Mouse (Mus musculus): Measurements from ENCODE around the gene Rangrf. TPM values are rescaled to one million over a fixed set of nuclear protein-coding genes. Genes with fewer than 3 reads are reported as not detected.
A peak's percentile ranks its signal among the peaks of the same experiment; 100 is the strongest.
"Not testable (repeated sequence)": the region's sequence is repeated elsewhere in the genome, so short reads cannot be mapped to it uniquely, and the experiment has no call there.

Gene Rangrf
- polyA plus RNA-seq (2016; fragmentation: Nextera tagmentation; extraction: Ambion mirVana): 39.2 and 42.1 TPM in 2 replicates

DNA sequence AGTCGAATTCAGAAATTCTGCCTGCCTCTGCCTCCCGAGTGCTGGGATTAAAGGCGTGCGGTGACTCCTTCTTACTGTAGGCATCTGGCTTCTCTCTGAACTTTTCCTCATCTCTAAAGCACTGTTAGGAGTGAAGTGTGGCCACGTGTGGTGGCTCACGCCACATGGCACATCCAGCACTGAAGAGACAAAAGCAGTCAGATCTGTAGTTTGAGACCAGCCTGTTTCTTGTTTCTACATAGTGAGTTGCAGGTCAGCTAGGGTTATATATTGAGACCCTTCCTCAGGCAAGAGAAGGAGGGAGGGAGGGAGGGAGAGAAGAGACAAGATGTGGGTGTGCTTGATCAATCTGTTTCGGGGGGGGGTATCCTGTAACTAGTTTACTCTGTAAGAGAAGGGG is at the start of gene Rangrf:
Rangrf (minus strand) TSS at position 101 of the 400 bp plus-strand sequence.
- H3K36me3 ChIP-seq: no peaks in the 10 kb centered on the region
- no peaks in the 10 kb centered on the region for H3K9me3 ChIP-seq
- peak within 1 kb of the TSS; percentile 65 for H3K4me2 ChIP-seq (replicated peaks)
- no peak for ATAC-seq (ENCODE audit: low FRiP score, low read depth)
- peak within 1 kb of the TSS; percentile 50 for H3K4me3 ChIP-seq
- H3K9ac ChIP-seq (replicated peaks): peak within 1 kb of the TSS; percentile 37; the same call in 1 of the 2 replicates
- WGBS: 82% methylated on average over 7 of the region's 7 CpGs
- peaks cover 15% of the 10 kb centered on the region; the same call in 1 of the 2 replicates for H3K27me3 ChIP-seq
- no peak within 1 kb of the TSS for H3K27ac ChIP-seq (replicated peaks)
- peaks cover 9% of the 10 kb centered on the region; the same call in 1 of the 2 replicates for H3K4me1 ChIP-seq

DNA sequence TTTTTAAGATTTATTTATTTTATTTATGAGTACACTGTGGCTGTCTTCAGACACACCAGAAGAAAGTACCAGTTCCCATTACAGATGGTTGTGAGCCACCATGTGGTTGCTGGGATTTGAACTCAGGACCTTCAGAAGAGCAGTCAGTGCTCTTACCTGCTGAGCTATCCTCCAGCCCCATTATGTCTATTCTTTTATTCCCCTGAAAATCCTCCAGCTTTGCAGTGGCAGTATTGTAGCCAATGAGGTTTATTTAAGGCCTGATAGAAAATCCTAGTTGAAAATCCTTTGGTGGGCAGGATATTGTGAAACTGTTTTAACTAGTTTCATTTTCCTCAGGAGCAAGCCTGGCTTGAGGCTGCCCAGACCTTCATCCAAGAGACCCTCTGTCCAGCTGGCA is 45.7 kb upstream of the Rangrf start:
- Histone ChIP-seq H3K4me3 (no peak overlapping the region), H3K27me3 (no peaks in the 10 kb centered on the region), H3K9ac (replicated peaks) (no peak overlapping the region), H3K27ac (replicated peaks) (no peak overlapping the region), H3K4me1 (peaks cover 11% of the 10 kb centered on the region), H3K4me2 (replicated peaks) (no peak overlapping the region), H3K36me3 (peaks cover 48% of the 10 kb centered on the region), H3K9me3 (no peaks in the 10 kb centered on the region)
- ATAC-seq (ENCODE audit: low FRiP score, low read depth): no peak

DNA sequence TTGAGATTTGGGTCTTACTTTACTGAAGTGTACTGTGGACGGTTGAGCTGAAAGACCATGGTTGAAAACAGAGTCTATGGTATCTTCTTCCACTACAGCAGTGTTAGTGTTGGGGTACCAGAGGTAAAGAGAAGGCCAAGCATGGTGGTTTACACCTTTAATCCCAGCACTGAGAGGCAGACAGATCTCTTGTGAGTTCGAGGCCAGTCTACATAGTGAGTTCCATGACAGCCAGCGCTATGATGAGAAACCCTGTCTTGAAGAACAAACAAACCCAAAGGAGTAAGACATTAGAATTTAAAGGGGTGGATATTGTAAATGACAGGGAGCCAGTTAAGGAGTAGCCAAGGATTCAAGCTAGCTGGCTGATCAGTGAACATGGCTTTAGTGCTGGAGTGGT is 41.8 kb upstream of the Rangrf start:
- peak overlapping the region; percentile 82 for H3K4me2 ChIP-seq (replicated peaks)
- H3K9me3 ChIP-seq: no peaks in the 10 kb centered on the region
- H3K9ac ChIP-seq (replicated peaks): peak overlapping the region; percentile 74
- H3K4me3 ChIP-seq: peak overlapping the region; percentile 68
- H3K27ac ChIP-seq (replicated peaks): peak overlapping the region; percentile 88; the same call in 1 of the 2 replicates
- peaks cover 9% of the 10 kb centered on the region for H3K36me3 ChIP-seq
- WGBS: 73% methylated on average over 3 of the region's 3 CpGs
- H3K27me3 ChIP-seq: no peaks in the 10 kb centered on the region
- H3K4me1 ChIP-seq: peaks cover 19% of the 10 kb centered on the region
- ATAC-seq (ENCODE audit: low FRiP score, low read depth): no peak

DNA sequence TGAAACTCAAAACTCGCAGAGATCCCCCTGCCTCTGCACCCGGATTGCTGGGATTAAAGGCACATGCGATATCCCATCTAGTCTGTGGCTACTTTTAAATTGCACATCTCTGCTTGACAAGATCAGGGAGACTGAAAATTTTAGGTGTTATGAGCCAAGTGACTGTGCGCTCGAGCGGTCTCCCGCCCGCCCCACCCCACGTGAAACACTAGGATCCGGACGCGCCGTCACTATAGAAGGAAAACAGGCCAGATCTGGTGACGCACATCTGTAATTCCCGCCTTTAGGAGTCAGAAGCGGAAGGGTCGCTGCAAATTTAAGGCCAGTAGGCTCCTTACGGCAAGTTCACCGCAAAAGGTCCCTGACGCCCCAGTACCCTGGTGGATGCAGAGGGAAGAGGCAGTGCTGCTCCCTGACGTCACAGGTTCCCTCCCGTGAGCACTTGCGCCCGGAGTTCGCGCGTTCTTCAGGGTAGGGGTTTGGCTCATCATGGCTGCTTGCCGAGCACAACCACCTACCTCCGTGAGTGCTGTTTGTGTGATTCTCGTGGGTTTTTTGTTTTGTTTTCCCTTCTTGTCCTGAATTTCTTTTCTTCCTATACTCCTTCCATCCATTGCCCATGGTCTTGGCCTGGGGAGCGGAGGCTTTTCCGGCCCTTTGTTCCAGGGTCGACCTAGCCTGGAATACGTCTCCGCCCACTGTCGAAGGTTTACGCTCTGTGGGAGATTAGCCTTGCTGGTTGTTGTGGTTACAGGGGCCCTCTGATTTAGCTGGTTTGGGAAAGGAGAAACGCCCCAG is 40.9 kb upstream of the Rangrf start, which contains the start of gene Ctc1:
Ctc1 (plus strand) TSS at position 268 of the 798 bp plus-strand sequence.
- Histone ChIP-seq H3K9ac (replicated peaks) (peak within 1 kb of the TSS; percentile 74), H3K4me3 (peak within 1 kb of the TSS; percentile 68), H3K27ac (replicated peaks) (peak within 1 kb of the TSS; percentile 88), H3K27me3 (no peaks in the 10 kb centered on the region), H3K9me3 (no peaks in the 10 kb centered on the region), H3K4me1 (peaks cover 26% of the 10 kb centered on the region), H3K36me3 (peaks cover 1% of the 10 kb centered on the region; the same call in 1 of the 2 replicates), H3K4me2 (replicated peaks) (peak within 1 kb of the TSS; percentile 82)
- ATAC-seq (ENCODE audit: low FRiP score, low read depth): peak; percentile 93
- WGBS: 4% methylated on average over 38 of the region's 38 CpGs

DNA sequence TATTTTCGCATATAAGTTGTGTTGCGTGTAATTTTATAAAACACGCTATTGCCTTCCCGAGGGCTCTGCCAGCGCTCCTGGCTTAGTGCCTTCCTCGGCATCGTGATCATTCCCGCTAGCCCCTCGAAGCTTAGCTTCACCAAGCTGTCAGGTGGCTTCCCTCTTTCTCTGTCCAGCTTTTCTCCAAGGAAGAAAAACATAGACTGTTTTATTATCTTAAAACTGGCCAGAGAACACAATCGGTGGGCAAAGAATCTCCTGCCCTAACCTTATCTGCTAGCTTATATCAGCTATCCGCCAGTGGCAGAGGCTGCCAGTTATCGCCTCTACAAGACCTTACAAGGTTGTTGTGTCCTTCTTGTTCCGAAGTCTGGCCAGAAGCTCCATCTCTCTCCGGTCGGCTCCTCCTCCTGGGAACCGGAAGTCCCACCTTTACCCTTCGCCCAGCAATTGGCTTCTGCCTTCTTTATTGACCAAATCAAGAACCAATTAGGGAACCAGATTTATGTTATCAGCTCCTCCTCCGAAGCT is 37.2 kb upstream of the Rangrf start:
- peaks cover 32% of the 10 kb centered on the region for H3K4me1 ChIP-seq
- H3K36me3 ChIP-seq: no peaks in the 10 kb centered on the region
- 2% methylated on average over 18 of the region's 18 CpGs for WGBS
- peak overlapping the region; percentile 68 for H3K9ac ChIP-seq (replicated peaks)
- ATAC-seq (ENCODE audit: low FRiP score, low read depth): peak; percentile 57; the same call in 1 of the 2 replicates
- peak overlapping the region; percentile 58 for H3K4me3 ChIP-seq
- H3K27me3 ChIP-seq: no peaks in the 10 kb centered on the region
- peak overlapping the region; percentile 85 for H3K27ac ChIP-seq (replicated peaks)
- peak overlapping the region; percentile 65 for H3K4me2 ChIP-seq (replicated peaks)
- no peaks in the 10 kb centered on the region for H3K9me3 ChIP-seq

DNA sequence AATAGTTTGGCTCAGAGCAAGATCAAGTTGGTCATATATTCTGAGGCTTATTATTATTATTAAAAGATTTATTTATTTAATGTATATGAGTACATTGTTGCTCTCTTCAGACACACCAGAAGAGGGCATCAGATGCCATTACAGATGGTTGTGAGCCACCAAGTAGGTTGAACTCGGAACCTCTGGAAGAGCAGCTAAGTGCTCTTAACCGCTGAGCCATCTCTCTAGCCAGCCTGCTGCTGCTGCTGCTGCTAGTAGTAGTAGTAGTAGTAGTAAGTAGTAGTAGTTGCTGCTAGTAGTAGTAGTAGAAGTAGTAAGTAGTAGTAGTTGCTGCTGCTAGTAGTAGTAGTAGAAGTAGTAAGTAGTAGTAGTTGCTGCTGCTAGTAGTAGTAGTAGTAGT is 36.5 kb upstream of the Rangrf start:
- not testable (repeated sequence) for H3K36me3 ChIP-seq; H3K9ac ChIP-seq (replicated peaks); H3K27me3 ChIP-seq; ATAC-seq (ENCODE audit: low FRiP score, low read depth); H3K9me3 ChIP-seq
- Histone ChIP-seq H3K4me2 (replicated peaks) (peak overlapping the region; percentile 65), H3K4me1 (peaks cover 27% of the 10 kb centered on the region), H3K27ac (replicated peaks) (peak overlapping the region; percentile 85; the same call in 1 of the 2 replicates), H3K4me3 (peak overlapping the region; percentile 58)
- WGBS: 80% methylated on average over 2 of the region's 2 CpGs

DNA sequence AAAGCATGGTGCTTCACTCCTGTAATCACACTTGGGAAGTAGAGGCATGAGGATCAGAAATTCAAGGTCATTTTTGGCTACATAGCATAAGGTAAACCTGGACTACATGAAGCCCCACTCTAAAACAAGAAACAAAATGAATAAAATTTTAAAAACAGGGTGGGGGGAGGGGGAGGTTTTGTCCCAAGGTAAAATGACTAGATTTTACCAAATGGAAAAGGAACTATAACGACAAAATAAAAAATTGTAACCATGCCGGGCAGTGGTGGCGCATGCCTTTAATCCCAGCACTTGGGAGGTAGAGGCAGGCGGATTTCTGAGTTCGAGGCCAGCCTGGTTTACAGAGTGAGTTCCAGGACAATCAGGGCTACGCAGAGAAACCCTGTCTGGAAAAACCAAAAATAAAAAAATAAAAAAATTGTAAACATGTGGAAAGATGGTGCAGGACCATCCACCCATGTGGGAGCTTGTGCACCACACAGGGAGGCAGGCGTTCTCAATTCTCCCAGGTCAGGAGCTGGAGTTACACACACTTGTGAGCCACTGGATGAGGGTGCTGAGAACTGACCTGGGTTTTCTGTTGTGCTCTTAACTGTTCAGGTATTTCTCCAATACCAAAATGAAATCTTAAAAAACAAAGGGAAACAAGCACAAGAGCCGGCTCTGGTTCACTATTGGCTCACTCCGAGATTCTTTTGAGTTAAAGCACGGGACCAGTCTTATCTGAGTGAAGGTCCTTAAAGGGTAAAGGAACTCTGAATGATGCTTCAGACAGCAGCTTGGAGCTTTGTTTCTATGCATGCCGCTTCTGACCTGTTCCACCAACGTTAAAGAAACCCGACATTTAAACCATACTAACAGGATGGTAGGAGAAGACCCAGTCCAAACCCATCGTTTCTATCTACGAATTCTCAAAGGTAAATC is 35.7 kb upstream of the Rangrf start:
- Histone ChIP-seq H3K9me3 (no peaks in the 10 kb centered on the region), H3K4me1 (peaks cover 26% of the 10 kb centered on the region), H3K4me2 (replicated peaks) (no peak overlapping the region), H3K4me3 (no peak overlapping the region), H3K27me3 (no peaks in the 10 kb centered on the region), H3K36me3 (no peaks in the 10 kb centered on the region), H3K27ac (replicated peaks) (0 out of 2 replicates have a peak overlapping the region, but pooled peaks have one; percentile 85), H3K9ac (replicated peaks) (no peak overlapping the region)
- no peak for ATAC-seq (ENCODE audit: low FRiP score, low read depth)
- WGBS: 92% methylated on average over 15 of the region's 15 CpGs

DNA sequence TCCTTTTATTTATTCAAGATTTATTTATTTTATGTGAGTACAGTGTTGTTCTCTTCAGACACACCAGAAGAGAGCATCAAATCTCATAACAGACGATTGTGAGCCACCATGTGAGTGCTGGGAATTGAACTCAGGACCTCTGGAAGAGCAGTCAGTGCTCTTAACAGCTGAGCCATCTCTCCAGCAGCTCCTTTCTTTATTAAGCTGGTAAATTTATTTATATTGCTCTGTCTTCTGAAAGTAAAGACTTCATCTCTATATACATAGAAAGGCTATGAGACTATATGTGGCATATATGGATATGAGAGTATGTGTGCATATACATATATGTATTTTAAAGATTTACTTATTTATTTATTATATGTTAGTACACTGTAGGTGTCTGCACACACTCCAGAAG is 34.5 kb upstream of the Rangrf start:
- Histone ChIP-seq H3K27me3 (no peaks in the 10 kb centered on the region), H3K9me3 (no peaks in the 10 kb centered on the region), H3K4me1 (peaks cover 22% of the 10 kb centered on the region), H3K4me2 (replicated peaks) (no peak overlapping the region), H3K27ac (replicated peaks) (no peak overlapping the region), H3K9ac (replicated peaks) (no peak overlapping the region), H3K4me3 (no peak overlapping the region), H3K36me3 (0 out of 2 replicates have a peak, but pooled peaks cover 7% of the 10 kb centered on the region)
- 78% methylated on average over 1 of the region's 1 CpGs for WGBS
- no peak for ATAC-seq (ENCODE audit: low FRiP score, low read depth)

DNA sequence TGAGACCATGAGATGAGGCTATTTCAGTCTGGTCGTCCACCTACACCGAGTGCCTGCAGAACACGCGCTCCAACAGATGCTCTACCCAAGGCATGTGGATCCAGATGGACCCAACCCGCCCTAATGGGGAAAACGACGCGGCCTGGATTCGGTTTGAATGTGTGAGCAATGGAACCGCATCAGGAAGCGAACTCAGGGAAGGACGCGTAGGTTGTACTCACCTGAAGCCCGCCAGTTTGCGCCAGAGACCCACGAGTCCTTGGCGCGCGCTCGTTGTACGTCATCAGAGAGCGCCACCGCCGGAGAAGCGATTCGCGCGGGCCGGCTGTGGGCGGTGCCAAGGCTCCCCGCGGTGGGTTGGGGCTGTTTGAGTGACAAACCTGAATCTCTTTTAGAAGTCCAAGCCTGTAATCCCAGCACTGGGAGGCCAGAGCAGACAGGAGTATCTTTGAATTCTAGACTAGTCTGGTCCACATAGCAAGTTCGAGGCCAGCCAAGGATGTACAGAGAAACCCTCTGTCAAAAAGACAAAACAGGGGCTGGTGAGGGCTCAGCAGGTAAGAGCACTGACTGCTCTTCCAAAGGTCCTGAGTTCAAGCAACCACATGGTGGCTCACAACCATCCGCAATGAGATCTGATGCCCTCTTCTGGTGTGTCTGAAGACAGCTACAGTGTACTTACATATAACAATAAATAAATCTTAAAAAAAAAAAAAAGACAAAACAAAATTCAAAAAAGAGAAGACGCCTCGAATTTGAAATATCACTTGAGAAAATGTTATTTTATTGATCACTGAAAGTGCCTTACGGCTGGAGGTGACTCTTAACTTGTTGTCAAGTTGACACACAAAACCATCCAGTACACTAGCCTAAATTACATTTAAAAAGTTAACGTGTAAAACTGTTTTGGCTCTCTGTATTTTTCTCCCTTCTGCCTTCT is 33.5 kb upstream of the Rangrf start, which contains the start of gene Pfas:
Pfas (minus strand) TSS at position 279 of the 940 bp plus-strand sequence.
- 10% methylated on average over 38 of the region's 38 CpGs for WGBS
- H3K27ac ChIP-seq (replicated peaks): peak within 1 kb of the TSS; percentile 50; the same call in 1 of the 2 replicates
- peak; percentile 70; the same call in 1 of the 2 replicates for ATAC-seq (ENCODE audit: low FRiP score, low read depth)

DNA sequence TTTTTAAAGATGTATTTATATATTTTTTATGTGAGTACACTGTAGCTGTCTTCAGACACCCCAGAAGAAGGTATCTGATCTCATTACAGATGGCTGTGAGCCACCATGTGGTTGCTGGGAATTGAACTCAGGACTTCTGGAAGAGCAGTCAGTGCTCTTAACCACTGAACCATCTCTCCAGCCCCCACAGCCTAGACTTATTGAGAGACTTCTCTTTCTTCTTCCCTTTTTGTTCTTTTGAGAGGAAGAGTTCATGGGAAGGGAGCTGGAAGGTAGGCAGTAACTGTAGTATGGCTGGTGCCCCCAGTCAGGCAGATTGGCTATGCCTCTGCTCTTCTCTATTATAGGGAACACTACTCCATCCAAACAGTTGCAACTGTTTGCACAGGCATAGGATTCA is 31.6 kb upstream of the Rangrf start:
- H3K4me3 ChIP-seq; ATAC-seq (ENCODE audit: low FRiP score, low read depth); H3K4me2 ChIP-seq (replicated peaks); H3K27ac ChIP-seq (replicated peaks); H3K27me3 ChIP-seq; H3K9me3 ChIP-seq; H3K9ac ChIP-seq (replicated peaks): not testable (repeated sequence)
- Histone ChIP-seq H3K36me3 (peaks cover 29% of the 10 kb centered on the region), H3K4me1 (peaks cover 16% of the 10 kb centered on the region)

More for the DNA sequence above, 33.5 kb upstream of the Rangrf start, which contains the start of gene Pfas:
- Histone ChIP-seq H3K9ac (replicated peaks) (peak within 1 kb of the TSS; percentile 63), H3K4me1 (peaks cover 22% of the 10 kb centered on the region), H3K27me3 (no peaks in the 10 kb centered on the region), H3K36me3 (peaks cover 10% of the 10 kb centered on the region; the same call in 1 of the 2 replicates), H3K4me3 (peak within 1 kb of the TSS; percentile 68), H3K9me3 (no peaks in the 10 kb centered on the region), H3K4me2 (replicated peaks) (peak within 1 kb of the TSS; percentile 64)

Data from midbrain, embryonic 12.5 days (tissue).